Mouse (Mus musculus) embryonic fibroblast, embryonic 13.5 days (primary cell): Measurements from ENCODE around the gene Nub1.

ENCODE experiments used
- CTCF ChIP-seq: IDR thresholded peaks from 2 replicates; pipeline ENCODE4 v1.5.1; 2011; ENCODE audit warnings: mild to moderate bottlenecking, control low read depth, low read length, moderate library complexity, borderline replicate concordance; ENCODE audit not compliant: insufficient read depth
- POLR2A ChIP-seq: IDR thresholded peaks from 2 replicates; pipeline ENCODE4 v1.6.1; 2011; ENCODE audit warnings: low read depth, mild to moderate bottlenecking, control low read depth, low read length, moderate library complexity

GRCm38 (mm10) chr5:24743956-24744355 is 58.6 kb downstream of the Nub1 start:
- no peak for TF ChIP-seq POLR2A
- TF ChIP-seq CTCF: no peak
